Mouse (Mus musculus): ENCODE data around the gene Abi3.

DNA sequence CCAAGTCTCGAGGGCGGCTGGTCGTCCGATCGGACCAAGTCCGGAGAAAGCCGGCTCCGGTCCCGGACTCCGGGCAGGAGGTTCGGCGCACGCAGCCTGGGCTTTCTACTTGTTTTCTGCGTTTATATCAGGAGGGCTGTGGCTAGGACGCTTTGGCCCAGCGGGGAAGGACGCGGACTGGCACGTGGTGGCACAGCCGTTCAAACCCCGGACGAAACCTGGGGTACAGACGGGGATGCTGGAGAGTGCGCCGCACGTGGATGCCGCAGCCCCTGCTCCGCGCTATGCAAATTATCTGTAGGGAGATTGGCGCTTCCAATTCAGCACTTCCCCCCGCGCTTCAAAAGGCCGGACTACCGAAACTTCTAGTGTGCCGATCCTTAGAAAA lies 17.2 kb upstream of the Abi3 start:
- TF ChIP-seq CTCF (IDR thresholded peaks at IDR 0.05; ENCODE audit: borderline replicate concordance, extremely low read depth, insufficient read depth, insufficient read length): no peak
- TF ChIP-seq POLR2A (IDR thresholded peaks at IDR 0.05; ENCODE audit: borderline replicate concordance, extremely low read depth, insufficient read depth, insufficient read length, poor library complexity, severe bottlenecking): no peak
